Mouse (Mus musculus) neural tube, embryonic 14.5 days (tissue): ENCODE results near the gene Col17a1. TPM values are rescaled to one million over a fixed set of nuclear protein-coding genes. Genes with fewer than 3 reads are reported as not detected.

Experiments used
- ATAC-seq: fragments of 200-750 bp; cut with Nextera tagmentation; 2 replicates; pipeline ENCODE4 v1.8.0; 2017; ENCODE audit warnings: low read depth, mild to moderate bottlenecking, moderate TSS enrichment, moderate library complexity
- H3K27ac ChIP-seq: fragments of 300-500 bp; sonication (generic); 2 replicates; pipeline ENCODE4 v1.5.1; 2014; ENCODE audit warnings: low read depth, mild to moderate bottlenecking, control low read depth, low read length, moderate library complexity, mixed read lengths
- H3K27me3 ChIP-seq: fragments of 300-500 bp; sonication (generic); 2 replicates; pipeline ENCODE4 v1.6.1; 2014; ENCODE audit warnings: low read length; ENCODE audit not compliant: control insufficient read depth, insufficient read depth
- H3K36me3 ChIP-seq: fragments of 300-500 bp; sonication (generic); 2 replicates; pipeline ENCODE4 v1.6.1; 2014; ENCODE audit warnings: low read length, mixed read lengths; ENCODE audit not compliant: control insufficient read depth, insufficient read depth
- H3K4me1 ChIP-seq: fragments of 300-500 bp; sonication (generic); 2 replicates; pipeline ENCODE4 v1.6.1; 2014; ENCODE audit warnings: low read length; ENCODE audit not compliant: control insufficient read depth, insufficient read depth
- H3K4me2 ChIP-seq: fragments of 300-500 bp; sonication (generic); 2 replicates; pipeline ENCODE4 v1.6.1; 2014; ENCODE audit warnings: mild to moderate bottlenecking, low read depth, low read length, control low read depth
- H3K4me3 ChIP-seq: fragments of 300-500 bp; sonication (generic); 2 replicates; pipeline ENCODE4 v1.5.1; 2014; ENCODE audit warnings: low read depth, low read length, control low read depth, mixed read lengths
- H3K9ac ChIP-seq: fragments of 300-500 bp; sonication (generic); replicated peaks from 2 replicates; pipeline ENCODE4 v1.6.1; 2014; ENCODE audit warnings: low read depth, mild to moderate bottlenecking, control low read depth, low read length, mixed read lengths
- H3K9me3 ChIP-seq: fragments of 300-500 bp; sonication (generic); 2 replicates; pipeline ENCODE4 v1.6.1; 2016; ENCODE audit warnings: low read length; ENCODE audit not compliant: control insufficient read depth
- WGBS: fragments of 180-500 bp; shearing (Covaris S2); extraction: QIAGEN DNeasy Blood & Tissue Kit; methylation state at CpG from one replicate; pipeline ENCODE4 v1.1.7; 2014; 5-methylcytosine and 5-hydroxymethylcytosine counted together
- polyA plus RNA-seq: library from polyadenylated mRNA; unstranded; fragments of >200 nt; fragmentation: Nextera tagmentation; extraction: Ambion mirVana; gene quantifications from 2 replicates; pipeline ENCODE4 v1.2.1, GENCODE M21; 2014

Gene Col17a1
- polyA plus RNA-seq, 1 experiment from 2014 or later = 0.37 TPM

DNA sequence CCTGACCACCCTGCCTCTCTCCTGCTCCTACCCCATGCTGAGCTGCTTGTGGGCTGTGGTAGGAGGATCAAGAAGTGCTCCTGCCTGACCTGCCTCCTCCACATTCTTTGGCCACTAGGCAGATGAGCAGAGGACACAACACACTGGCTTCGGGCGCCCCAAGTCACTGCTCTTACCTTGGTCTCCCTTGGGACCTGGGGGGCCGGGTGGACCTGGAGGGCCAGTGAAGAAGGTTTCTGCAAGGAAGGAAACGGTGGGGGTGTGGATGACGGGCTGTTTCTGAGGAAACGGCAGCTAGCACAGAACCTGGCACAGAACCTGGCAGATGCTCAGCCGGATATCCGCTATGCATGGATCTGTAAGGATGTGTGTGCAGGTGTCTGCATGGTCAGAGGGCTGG, 38.7 kb downstream of the Col17a1 start:
- no peak for ATAC-seq
- no peaks in the 10 kb centered on the region for H3K9me3 ChIP-seq
- H3K27ac ChIP-seq = no peak overlapping the region
- WGBS = 92% methylated on average over 8 of the region's 8 CpGs
- no peaks in the 10 kb centered on the region for H3K4me1 ChIP-seq
- no peak overlapping the region for H3K9ac ChIP-seq
- no peak overlapping the region for H3K4me2 ChIP-seq
- H3K4me3 ChIP-seq = no peak overlapping the region
- no peaks in the 10 kb centered on the region for H3K36me3 ChIP-seq
- no peaks in the 10 kb centered on the region for H3K27me3 ChIP-seq

DNA sequence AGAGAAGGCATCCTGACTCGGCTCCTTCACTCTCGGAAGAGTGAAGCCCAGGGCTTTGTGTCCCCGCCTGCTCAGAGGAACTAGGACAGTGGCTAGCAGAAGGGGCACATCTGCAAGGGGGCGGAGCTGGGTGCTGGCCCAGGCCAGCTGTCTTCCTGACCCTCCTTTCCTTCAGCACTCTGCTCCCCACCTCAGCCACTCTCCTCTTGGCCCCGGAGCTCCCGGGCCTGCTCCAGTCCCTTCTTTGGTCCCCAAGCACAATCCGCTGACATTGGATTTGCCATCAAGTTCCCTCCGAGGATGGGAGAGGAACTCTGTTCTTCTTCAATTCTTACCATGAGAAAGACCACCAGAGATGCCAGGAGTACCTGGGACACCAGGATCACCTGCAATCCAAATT, 39.6 kb downstream of the Col17a1 start:
- H3K27me3 ChIP-seq = no peaks in the 10 kb centered on the region
- no peak for ATAC-seq
- no peak overlapping the region for H3K4me2 ChIP-seq
- H3K4me1 ChIP-seq = no peaks in the 10 kb centered on the region
- 73% methylated on average over 7 of the region's 8 CpGs for WGBS
- no peaks in the 10 kb centered on the region for H3K36me3 ChIP-seq
- H3K27ac ChIP-seq = no peak overlapping the region
- H3K9ac ChIP-seq = no peak overlapping the region
- no peak overlapping the region for H3K4me3 ChIP-seq
- no peaks in the 10 kb centered on the region for H3K9me3 ChIP-seq

DNA sequence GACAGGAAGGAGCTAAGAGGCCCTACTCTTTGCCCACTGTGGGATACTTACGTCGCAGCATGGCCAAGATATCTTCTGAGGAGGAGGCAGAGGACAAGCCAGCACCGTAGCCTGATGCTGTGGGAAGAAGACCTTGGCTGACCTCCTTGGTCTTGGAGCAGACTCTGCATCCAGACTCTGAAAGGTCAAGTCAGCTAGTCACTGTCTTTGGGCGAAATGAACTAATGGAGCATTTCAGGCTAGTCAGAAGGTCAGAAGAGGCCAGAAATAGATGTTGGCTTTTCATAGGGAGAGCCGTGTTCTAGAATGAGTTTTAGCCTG, 40.8 kb downstream of the Col17a1 start:
- no peak overlapping the region for H3K9ac ChIP-seq
- H3K4me1 ChIP-seq = no peaks in the 10 kb centered on the region
- no peaks in the 10 kb centered on the region for H3K27me3 ChIP-seq
- H3K9me3 ChIP-seq = no peaks in the 10 kb centered on the region
- no peaks in the 10 kb centered on the region for H3K36me3 ChIP-seq
- no peak overlapping the region for H3K4me3 ChIP-seq
- no peak overlapping the region for H3K4me2 ChIP-seq
- ATAC-seq = no peak
- H3K27ac ChIP-seq = no peak overlapping the region
- WGBS = 91% methylated on average over 5 of the region's 5 CpGs

DNA sequence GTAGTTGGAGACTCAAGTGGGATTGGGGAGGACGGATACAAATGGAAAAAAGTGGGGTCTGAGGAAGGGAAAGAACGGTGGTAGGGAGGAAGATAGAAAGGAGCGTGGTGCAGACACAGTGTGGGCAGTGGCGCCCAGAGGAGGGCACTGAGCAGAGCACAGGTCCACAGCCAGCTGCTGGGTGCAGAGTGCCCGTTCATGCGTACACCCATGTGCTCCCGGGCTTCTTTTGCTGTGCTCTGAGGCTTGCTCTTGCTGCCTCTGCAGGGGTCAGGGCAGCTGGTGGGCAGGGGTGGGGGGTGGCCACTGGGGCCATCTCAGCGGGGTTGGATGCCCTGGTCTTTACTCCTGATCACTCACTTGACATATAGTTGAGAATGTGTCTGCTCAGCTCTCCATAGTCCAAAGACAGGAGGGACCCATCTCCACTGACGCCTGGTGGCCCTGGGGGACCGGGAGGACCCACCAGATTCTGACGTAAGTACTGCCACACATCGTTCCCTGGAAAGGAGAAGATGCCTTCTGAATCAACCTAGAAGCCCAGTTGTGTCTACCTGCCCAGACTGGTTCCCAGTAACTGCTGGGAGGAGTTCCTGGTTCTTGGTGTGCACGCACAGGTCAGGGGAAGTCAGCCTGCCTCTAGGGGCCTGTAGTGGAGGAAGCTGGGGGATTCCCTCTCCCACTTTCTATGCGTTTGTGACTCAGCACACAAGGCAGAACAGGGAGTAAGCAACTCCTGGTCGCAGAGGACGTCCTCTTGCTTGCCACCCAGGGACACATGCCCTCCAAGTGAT, 41.3 kb downstream of the Col17a1 start:
- WGBS = 85% methylated on average over 16 of the region's 16 CpGs
- no peak overlapping the region for H3K4me3 ChIP-seq
- H3K27ac ChIP-seq = no peak overlapping the region
- H3K36me3 ChIP-seq = no peaks in the 10 kb centered on the region
- ATAC-seq = no peak
- H3K27me3 ChIP-seq = no peaks in the 10 kb centered on the region
- no peak overlapping the region for H3K4me2 ChIP-seq
- H3K9ac ChIP-seq = no peak overlapping the region
- no peaks in the 10 kb centered on the region for H3K9me3 ChIP-seq
- H3K4me1 ChIP-seq = no peaks in the 10 kb centered on the region

DNA sequence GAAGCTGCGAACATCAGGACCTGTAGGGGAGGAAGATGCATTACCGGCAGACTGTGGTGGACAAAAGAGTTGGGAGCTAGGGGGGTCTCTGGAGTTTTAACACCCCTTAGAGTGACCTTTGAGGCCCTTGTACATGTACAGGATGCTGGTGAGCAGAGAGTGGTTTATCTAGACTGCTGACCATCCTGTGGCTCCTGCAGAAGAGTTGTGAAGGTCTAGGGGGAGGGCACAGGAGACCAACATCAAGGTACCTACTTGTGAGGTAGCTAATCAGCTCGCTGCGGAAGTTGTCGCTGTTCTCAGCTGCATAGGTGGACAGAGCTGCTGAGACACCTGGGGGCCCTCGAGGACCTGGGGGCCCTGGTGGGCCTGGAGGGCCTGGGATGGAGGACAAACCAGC, 42.8 kb downstream of the Col17a1 start:
- Histone ChIP-seq H3K27me3 (no peaks in the 10 kb centered on the region), H3K4me1 (no peaks in the 10 kb centered on the region), H3K36me3 (no peaks in the 10 kb centered on the region; the same call in 1 of the 2 replicates), H3K9ac (no peak overlapping the region), H3K4me3 (no peak overlapping the region), H3K27ac (no peak overlapping the region), H3K9me3 (no peaks in the 10 kb centered on the region), H3K4me2 (no peak overlapping the region)
- WGBS = 97% methylated on average over 6 of the region's 6 CpGs
- ATAC-seq = no peak

DNA sequence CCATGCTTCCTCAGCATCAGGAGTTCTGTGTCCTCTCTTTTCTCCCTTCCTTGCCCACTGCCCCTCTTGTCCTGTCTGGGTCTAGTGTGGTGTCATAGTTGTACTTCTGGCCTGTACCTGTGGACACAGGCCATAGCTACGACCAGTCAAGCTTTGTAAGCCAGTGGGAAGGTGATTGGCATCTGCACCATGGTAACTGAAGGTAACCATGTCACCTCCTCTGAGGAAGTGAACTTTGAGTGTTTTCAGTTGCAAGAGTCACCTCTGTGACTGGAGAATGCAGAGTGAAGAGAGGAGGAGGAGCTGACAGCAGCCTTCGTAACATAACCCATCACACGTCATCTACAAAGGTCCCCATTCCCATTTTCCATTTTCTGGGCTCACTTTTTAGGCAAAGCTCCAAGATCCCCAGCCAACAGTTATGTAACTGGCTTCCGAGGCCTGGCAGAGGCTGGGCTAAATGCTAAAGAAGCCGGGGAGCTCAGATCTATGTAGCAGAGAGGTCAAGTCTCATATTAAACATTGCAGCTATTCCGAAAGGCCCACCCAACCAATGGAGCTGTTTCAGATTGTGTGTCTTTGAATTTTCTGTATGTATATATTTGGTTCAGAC, 45.3 kb downstream of the Col17a1 start:
- ATAC-seq = no peak
- Histone ChIP-seq H3K4me2 (no peak overlapping the region), H3K36me3 (peaks cover 7% of the 10 kb centered on the region), H3K27me3 (no peaks in the 10 kb centered on the region), H3K27ac (no peak overlapping the region), H3K4me3 (no peak overlapping the region), H3K9ac (no peak overlapping the region), H3K4me1 (no peaks in the 10 kb centered on the region), H3K9me3 (no peaks in the 10 kb centered on the region)
- WGBS = 94% methylated on average over 6 of the region's 6 CpGs

DNA sequence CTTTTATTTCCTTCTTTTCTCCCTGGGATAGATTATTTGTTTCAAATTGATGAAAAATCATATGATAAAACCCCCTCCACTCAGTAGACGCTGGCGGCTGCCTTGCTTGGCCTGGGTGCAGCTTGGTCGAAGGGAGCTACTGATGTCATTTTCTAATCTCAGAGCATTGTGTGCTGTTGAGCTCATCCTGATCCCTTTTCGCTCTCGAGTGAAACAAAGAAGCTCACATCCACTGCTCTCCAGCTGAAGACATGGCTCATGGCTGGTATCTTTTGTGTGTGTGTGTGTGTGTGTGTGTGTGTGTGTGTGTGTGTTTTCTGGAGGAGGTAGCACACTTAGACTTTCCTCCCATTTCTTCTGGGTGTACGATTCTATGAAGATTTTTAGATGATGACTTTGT, 46.3 kb downstream of the Col17a1 start:
- H3K36me3 ChIP-seq = peaks cover 7% of the 10 kb centered on the region
- no peak overlapping the region for H3K4me3 ChIP-seq
- H3K9me3 ChIP-seq = no peaks in the 10 kb centered on the region
- H3K4me1 ChIP-seq = no peaks in the 10 kb centered on the region
- no peak overlapping the region for H3K9ac ChIP-seq
- WGBS = 83% methylated on average over 6 of the region's 6 CpGs
- H3K27ac ChIP-seq = no peak overlapping the region
- no peaks in the 10 kb centered on the region for H3K27me3 ChIP-seq
- H3K4me2 ChIP-seq = no peak overlapping the region
- no peak for ATAC-seq

DNA sequence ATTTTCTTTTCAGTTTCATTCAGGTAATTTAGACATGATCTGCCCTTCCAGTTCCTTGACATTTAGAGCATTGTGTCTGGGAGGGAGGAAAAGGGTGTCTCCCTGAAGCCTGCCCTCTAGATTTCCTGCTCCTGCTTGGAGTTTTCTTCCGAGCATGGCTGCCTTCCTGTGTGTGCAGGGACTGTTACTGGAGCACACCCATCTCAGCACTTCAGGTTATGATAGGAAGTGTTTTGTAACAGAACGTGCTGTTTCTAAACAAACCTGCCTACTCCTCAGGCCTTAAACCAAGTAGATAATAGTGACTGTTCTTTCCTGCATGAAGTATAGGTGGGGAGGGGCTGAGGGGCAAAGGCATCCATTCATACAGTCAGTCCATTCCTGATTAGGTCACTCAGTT, 48.0 kb downstream of the Col17a1 start:
- peaks cover 13% of the 10 kb centered on the region for H3K36me3 ChIP-seq
- no peaks in the 10 kb centered on the region for H3K4me1 ChIP-seq
- H3K9ac ChIP-seq = no peak overlapping the region
- H3K9me3 ChIP-seq = no peaks in the 10 kb centered on the region
- no peak for ATAC-seq
- no peak overlapping the region for H3K4me2 ChIP-seq
- H3K4me3 ChIP-seq = no peak overlapping the region
- H3K27me3 ChIP-seq = no peaks in the 10 kb centered on the region
- no peak overlapping the region for H3K27ac ChIP-seq
- 78% methylated on average over 2 of the region's 2 CpGs for WGBS

DNA sequence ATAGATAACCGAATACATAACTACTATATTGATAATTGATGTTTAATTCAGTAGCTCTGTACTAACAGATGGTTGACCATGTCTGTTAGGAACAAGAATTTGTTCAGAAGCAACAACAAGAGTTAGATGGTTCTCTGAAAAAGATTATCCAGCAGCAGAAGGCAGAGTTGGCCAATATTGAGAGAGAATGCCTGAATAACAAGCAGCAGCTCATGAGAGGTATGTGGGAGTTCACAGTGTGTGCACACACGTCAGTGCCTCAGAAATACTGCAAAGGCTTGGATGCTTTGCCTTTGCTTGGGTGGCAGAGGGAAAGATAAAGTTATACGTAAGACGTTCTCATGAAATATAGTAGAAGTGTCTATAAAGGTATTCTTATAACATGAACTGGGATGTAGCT, 56.5 kb downstream of the Col17a1 start:
- ATAC-seq = no peak
- no peak overlapping the region for H3K27ac ChIP-seq
- H3K27me3 ChIP-seq = no peaks in the 10 kb centered on the region
- H3K9ac ChIP-seq = no peak overlapping the region
- H3K4me3 ChIP-seq = no peak overlapping the region
- no peaks in the 10 kb centered on the region for H3K9me3 ChIP-seq
- H3K4me1 ChIP-seq = no peaks in the 10 kb centered on the region
- 97% methylated on average over 4 of the region's 4 CpGs for WGBS
- H3K4me2 ChIP-seq = no peak overlapping the region
- H3K36me3 ChIP-seq = peaks cover 10% of the 10 kb centered on the region
